Mouse (Mus musculus): ENCODE data around the gene Sacs.
"Not testable (repeated sequence)": the region's sequence is repeated elsewhere in the genome, so short reads cannot be mapped to it uniquely, and the experiment has no call there.

Sacs gene

DNA sequence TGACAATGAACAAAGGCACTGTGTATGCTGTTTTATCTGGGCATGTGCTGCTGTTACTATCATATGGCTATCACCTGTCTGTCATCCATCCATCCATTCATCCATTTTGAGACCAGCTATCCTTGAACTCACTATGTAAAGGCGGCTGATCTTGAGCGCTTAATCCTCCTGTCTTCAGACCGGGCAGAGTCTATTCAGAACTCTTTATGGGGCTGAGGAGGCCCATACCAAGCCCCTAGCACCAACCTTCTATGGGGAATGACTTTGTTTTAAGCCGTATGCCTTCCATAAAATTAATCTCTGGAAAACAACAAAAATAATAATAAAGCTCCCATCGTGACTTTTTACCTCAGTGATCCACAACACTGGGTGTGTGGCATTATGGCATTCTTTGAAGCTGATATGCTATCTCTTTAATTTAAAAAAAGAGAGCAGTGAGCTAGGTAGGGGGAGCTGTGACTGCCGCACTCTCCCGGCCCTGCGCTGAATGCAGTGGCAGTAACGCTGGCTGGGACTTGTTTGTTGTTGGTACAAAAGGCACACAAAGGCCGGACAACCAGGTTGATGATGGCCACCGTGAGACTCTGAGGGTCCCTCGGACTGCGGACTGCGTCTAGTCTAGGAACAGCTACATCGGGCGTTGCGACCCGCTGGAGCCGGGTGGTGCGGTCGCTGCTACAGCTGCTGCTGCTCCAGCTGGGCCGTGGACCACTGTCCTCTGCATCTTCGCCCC is at the start of gene Sacs:
TSS of gene Sacs (plus strand) at position 464 of the 733 bp plus-strand sequence.
- peak; percentile 57 for DNase-seq

- no peak for DNase-seq
Measured at GRCm38 (mm10) chr14:61090955-61091354, 47.3 kb upstream of the Sacs start.

GRCm38 (mm10) chr14:61092073-61092472 is 46.2 kb upstream of the Sacs start:
- no peak for DNase-seq

DNA sequence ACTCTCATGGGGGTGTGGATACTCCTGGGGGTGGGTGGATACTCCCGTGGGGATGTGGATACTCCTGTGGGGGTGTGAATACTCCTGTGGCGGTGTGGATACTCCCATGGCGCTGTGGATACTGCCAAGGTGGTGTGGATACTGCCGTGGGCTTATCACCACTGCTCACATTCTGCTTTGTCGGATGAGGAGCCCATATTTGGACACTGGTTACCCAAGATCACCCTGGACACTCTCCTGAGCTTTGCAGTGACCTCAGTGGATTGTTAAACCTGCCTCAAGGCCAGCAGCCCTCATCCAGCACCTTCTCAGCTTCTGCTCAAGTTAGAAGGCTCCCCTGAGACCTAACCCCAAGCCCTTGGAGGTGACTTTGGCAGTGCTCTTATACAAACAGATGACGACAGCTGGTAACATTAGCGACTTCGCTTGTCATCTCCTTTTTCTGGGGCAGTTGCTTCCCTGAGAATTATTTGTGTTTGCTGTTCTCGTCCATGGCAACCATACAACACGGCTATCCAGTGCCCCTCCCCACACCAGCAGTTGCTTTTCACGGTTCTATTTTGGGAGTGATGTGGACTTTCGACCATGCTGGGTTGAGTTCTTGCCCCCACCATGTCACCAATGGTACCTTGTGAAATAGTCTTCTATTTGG is 40.2 kb upstream of the Sacs start:
- DNase-seq, result no peak

DNA sequence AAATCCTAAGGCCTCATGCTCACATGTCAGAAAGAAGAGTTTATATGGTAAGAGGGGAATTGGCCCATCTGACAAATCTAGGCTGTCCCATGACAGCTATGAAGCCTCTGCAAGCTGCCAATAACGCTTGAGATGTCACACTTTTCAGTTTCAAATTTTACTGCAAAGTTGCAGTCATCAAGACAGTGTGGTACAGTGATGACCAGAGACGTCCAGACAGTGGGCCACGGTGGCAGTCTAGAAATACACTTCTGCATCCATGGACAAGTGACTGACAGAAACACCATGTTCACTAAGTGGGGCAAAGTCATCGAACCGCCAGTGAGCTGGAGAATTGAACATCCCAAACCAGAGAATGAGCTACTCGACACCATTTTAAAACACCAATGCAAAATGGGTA is 37.5 kb upstream of the Sacs start:
- DNase-seq, result no peak

- DNase-seq, result no peak
Measured at GRCm38 (mm10) chr14:61106404-61106803, 31.9 kb upstream of the Sacs start.

GRCm38 (mm10) chr14:61108625-61109024 is 29.6 kb upstream of the Sacs start:
- DNase-seq, result no peak

DNA sequence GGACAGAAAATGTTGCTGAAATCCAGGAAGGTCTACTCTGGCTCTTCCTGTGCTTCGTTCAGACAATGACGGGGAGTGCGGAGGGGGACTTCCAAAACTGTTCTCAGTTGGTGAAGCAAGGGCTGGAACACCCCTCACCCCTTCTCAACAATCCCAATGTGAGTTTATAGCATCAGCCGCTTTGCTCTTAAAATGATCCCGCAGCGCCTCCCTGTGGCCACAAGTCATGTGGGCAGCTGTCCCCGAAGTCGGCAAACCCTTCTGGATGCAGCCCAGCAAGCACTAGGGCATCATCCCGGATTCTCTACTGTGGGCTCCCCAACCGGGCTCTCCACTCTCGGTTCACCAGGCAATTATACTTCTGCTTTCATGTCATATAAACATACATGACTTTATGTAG is 25.9 kb upstream of the Sacs start:
- DNase-seq, result peak; percentile 80

GRCm38 (mm10) chr14:61124755-61125154 is 13.5 kb upstream of the Sacs start:
- no peak for DNase-seq

- DNase-seq, result no peak
Measured at GRCm38 (mm10) chr14:61125201-61125600, 13.1 kb upstream of the Sacs start.

DNA sequence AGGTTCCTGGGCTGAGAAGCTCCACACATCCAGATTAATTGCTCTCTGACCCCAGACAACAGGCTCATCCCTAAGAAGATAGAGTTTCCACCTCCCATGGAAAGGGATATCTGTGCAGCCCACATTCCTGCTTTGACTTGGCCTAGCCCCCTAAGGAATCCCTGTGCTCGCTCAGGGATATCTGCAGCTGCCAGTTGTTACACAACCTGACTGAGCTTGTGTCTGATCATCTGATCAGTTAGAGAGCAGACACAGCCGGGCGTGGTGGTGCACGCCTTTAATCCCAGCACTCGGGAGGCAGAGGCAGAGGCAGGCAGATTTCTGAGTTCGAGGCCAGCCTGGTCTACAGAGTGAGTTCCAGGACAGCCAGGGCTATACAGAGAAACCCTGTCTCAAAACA is 10.9 kb upstream of the Sacs start:
- not testable (repeated sequence) for DNase-seq

DNA sequence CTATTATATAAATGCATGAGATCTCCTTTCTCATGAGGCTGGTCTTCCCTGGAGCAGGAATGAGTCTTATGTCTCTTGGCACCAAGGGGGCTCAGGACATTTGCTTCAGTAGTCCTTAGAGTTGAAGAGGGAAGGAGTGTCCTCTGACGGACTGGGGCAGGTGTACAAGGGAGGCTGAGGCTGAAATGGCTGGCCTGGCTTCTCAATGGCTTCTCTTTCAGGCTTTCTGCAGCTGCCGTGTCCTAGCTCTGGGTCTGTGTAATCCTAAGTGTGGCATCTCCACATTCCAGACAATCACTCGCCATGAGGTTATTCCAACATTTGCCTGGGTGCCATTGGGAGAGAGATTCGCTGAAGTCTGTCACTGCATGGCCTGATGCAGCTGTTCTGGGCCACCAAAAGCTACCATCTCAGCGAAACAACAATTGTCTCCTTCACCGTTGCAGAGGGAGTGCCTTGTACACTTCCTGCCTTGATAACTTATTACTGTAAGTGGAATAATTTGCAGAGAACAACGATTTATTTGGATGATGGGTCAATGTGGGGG is 9.2 kb upstream of the Sacs start:
- DNase-seq, result no peak

DNA sequence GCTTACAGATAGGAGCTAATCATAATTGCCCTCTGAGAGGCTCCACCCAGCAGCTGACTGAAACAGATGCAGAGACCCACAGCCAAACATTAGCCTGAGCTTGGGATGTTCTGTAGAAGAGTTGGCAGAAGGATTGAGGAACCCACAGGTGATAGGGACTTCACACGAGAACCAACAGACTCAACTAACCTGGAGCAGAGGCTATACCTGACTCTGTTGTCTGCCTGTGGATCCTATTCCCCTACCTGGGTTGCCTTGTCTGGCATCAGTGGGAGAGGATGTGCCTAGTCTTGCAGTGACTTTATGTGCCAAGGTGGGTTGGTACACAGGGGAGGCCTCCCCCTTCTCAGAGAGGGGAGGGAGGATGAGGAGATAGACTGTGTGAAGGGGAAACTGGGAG is 5.7 kb upstream of the Sacs start:
- DNase-seq, result no peak

DNA sequence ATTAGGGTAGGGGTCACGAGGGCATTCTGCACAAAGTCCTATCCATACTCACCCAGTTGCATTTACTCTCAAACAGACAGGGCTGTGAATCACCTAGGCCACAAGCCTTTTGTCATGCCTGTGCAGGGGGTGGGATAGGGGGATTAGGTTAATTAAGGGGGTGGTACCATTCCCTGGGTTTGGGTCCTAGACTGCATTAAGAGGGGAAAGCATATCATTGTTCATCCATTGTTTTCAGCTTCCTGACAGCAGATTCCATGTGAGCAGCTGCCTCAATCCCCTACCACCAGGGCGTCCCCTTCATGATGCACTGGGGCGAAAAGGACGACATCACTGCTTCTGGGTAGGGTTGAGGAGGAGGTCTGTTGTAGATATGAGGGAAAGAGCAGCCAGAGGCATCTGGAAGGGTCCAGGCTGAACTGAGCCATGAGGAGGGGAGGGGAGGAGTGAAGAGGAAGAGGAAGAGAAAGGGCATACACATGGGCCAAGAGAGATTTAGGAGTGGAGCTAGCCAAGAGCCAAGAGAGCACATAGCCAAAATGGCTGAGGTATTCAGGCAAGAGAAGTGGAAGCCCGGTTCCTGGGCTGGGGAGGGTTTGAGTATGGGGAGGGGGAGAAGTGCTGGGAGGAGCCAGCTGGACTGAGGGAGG is 3.8 kb upstream of the Sacs start:
- DNase-seq, result no peak

- DNase-seq, result no peak
Measured at GRCm38 (mm10) chr14:61137410-61137809, 847 bp upstream of the Sacs start.

- DNase-seq, result no peak
Measured at GRCm38 (mm10) chr14:61138727-61139067, 440 bp downstream of the Sacs start.

GRCm38 (mm10) chr14:61143358-61143757 is 5.1 kb downstream of the Sacs start:
- no peak for DNase-seq

GRCm38 (mm10) chr14:61143869-61144268 is 5.6 kb downstream of the Sacs start:
- DNase-seq, result peak; percentile 59

DNA sequence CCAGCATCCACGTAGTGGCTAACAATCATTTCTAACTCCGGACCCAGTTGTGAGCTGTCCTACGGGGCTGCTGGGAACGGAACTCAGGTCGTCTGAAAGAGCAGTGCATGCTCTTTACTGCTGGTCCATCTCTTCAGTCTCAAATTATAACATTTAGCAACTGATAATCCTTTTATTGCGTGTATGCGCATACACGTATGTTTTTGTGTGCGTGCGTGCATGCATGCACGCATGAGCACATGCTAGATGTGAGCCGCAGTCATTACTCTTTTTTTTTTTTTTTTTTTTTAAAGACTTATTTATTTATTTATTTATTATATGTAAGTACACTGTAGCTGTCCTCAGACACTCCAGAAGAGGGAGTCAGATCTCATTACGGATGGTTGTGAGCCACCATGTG is 12.2 kb downstream of the Sacs start:
- not testable (repeated sequence) for DNase-seq

- DNase-seq, result peak; percentile 31
Measured at GRCm38 (mm10) chr14:61154900-61155585, 16.8 kb downstream of the Sacs start.

DNA sequence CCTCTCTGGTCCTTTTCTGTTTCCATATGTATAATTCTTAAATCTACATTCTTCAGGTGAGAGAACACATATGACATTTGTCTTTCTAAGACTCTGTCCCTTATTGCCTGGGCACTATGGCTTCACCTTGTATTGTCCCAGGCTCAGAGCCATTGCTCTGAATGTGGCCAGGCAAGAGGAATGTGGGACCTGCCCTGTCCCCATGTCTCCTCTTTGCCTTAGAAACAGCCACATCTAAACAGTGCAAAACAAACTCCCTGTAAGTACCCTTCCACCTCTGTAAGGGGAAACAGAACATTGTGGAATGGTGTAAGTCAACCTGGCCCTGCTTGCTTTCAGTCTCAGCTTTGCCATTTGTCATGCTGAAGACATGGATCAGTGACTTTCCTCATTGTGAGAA is 17.4 kb downstream of the Sacs start:
- no peak for DNase-seq

- not testable (repeated sequence) for DNase-seq
Measured at GRCm38 (mm10) chr14:61157426-61157825, 19.2 kb downstream of the Sacs start.

GRCm38 (mm10) chr14:61160920-61161319 is 22.7 kb downstream of the Sacs start:
- DNase-seq, result peak; percentile 28
